Mouse (Mus musculus) kidney, embryonic 16.5 days (tissue): Measurements from ENCODE around the gene Ccn1. TPM values are rescaled to one million over a fixed set of nuclear protein-coding genes. Genes with fewer than 3 reads are reported as not detected.

ENCODE experiments used
- ATAC-seq: fragments of 200-750 bp; cut with Nextera tagmentation; 2 replicates; pipeline ENCODE4 v1.8.0; 2017; ENCODE audit warnings: moderate TSS enrichment; ENCODE audit not compliant: low FRiP score, low TSS enrichment
- H3K27ac ChIP-seq: fragments of 300-500 bp; sonication (generic); 2 replicates; pipeline ENCODE4 v1.5.1; 2014; ENCODE audit warnings: low read length
- H3K27me3 ChIP-seq: fragments of 300-500 bp; sonication (generic); 2 replicates; pipeline ENCODE4 v1.6.1; 2014; ENCODE audit warnings: low read length, control low read depth, mixed read lengths; ENCODE audit not compliant: insufficient read depth
- H3K36me3 ChIP-seq: fragments of 300-500 bp; sonication (generic); 2 replicates; pipeline ENCODE4 v1.6.1; 2014; ENCODE audit warnings: low read length, control low read depth, mixed read lengths; ENCODE audit not compliant: insufficient read depth
- H3K4me1 ChIP-seq: fragments of 300-500 bp; sonication (generic); 2 replicates; pipeline ENCODE4 v1.6.1; 2014; ENCODE audit warnings: low read length, control low read depth, mixed read lengths; ENCODE audit not compliant: insufficient read depth
- H3K4me2 ChIP-seq: fragments of 300-500 bp; sonication (generic); replicated peaks from 2 replicates; pipeline ENCODE4 v1.6.1; 2014; ENCODE audit warnings: low read depth, low read length
- H3K4me3 ChIP-seq: fragments of 300-500 bp; sonication (generic); 2 replicates; pipeline ENCODE4 v1.5.1; 2014; ENCODE audit warnings: mild to moderate bottlenecking, low read length
- H3K9ac ChIP-seq: fragments of 300-500 bp; sonication (generic); replicated peaks from 2 replicates; pipeline ENCODE4 v1.6.1; 2014; ENCODE audit warnings: low read length
- H3K9me3 ChIP-seq: fragments of 300-500 bp; sonication (generic); 2 replicates; pipeline ENCODE4 v1.6.1; 2016; ENCODE audit warnings: low read length, control low read depth
- WGBS: fragments of 180-500 bp; shearing (Covaris S2); extraction: QIAGEN DNeasy Blood & Tissue Kit; methylation state at CpG from one replicate; pipeline ENCODE4 v1.1.7; 2014; 5-methylcytosine and 5-hydroxymethylcytosine counted together
- polyA plus RNA-seq: library from polyadenylated mRNA; unstranded; fragments of >200 nt; fragmentation: Nextera tagmentation; extraction: Ambion mirVana; gene quantifications from 2 replicates; pipeline ENCODE4 v1.2.1, GENCODE M21; 2015

The Ccn1 gene
- 78.3 and 81.5 TPM in 2 replicates for polyA plus RNA-seq

GRCm38 (mm10) chr3:145649852-145650202, at the start of gene Ccn1:
Gene Ccn1, minus strand, starts transcription at chr3:145649981.
- ATAC-seq, result peak; percentile 73
- peak within 1 kb of the TSS; percentile 90 for H3K4me2 ChIP-seq
- peak within 1 kb of the TSS; percentile 81 for H3K4me3 ChIP-seq
- 1% methylated on average over 27 of the region's 29 CpGs for WGBS
- peaks cover 48% of the 10 kb centered on the region for H3K4me1 ChIP-seq
- peaks cover 10% of the 10 kb centered on the region; the same call in 1 of the 2 replicates for H3K36me3 ChIP-seq
- H3K9ac ChIP-seq, result peak within 1 kb of the TSS; percentile 90
- H3K27me3 ChIP-seq, result no peaks in the 10 kb centered on the region
- H3K9me3 ChIP-seq, result no peaks in the 10 kb centered on the region
- H3K27ac ChIP-seq, result peak within 1 kb of the TSS; percentile 89

- 74% methylated on average over 2 of the region's 2 CpGs for WGBS
- no peaks in the 10 kb centered on the region for H3K27me3 ChIP-seq
- no peak overlapping the region for H3K9ac ChIP-seq
- H3K4me2 ChIP-seq, result no peak overlapping the region
- H3K4me3 ChIP-seq, result no peak overlapping the region
- no peaks in the 10 kb centered on the region for H3K4me1 ChIP-seq
- no peak for ATAC-seq
- no peaks in the 10 kb centered on the region for H3K9me3 ChIP-seq
- no peak overlapping the region for H3K27ac ChIP-seq
- no peaks in the 10 kb centered on the region for H3K36me3 ChIP-seq
Measured at GRCm38 (mm10) chr3:145693361-145693760, 43.6 kb upstream of the Ccn1 start.

GRCm38 (mm10) chr3:145692037-145692436, 42.3 kb upstream of the Ccn1 start:
- no peak overlapping the region for H3K27ac ChIP-seq
- no peaks in the 10 kb centered on the region for H3K9me3 ChIP-seq
- H3K36me3 ChIP-seq, result no peaks in the 10 kb centered on the region
- ATAC-seq, result peak; percentile 82; the same call in 1 of the 2 replicates
- no peak overlapping the region for H3K4me2 ChIP-seq
- H3K9ac ChIP-seq, result no peak overlapping the region
- no peak overlapping the region for H3K4me3 ChIP-seq
- 64% methylated on average over 9 of the region's 9 CpGs for WGBS
- no peaks in the 10 kb centered on the region for H3K4me1 ChIP-seq
- no peaks in the 10 kb centered on the region for H3K27me3 ChIP-seq

GRCm38 (mm10) chr3:145691415-145691814, 41.6 kb upstream of the Ccn1 start:
- WGBS, result 55% methylated on average over 7 of the region's 7 CpGs
- no peak overlapping the region for H3K27ac ChIP-seq
- no peak for ATAC-seq

GRCm38 (mm10) chr3:145689271-145689670, 39.5 kb upstream of the Ccn1 start:
- Histone ChIP-seq H3K4me1 (peaks cover 10% of the 10 kb centered on the region; the same call in 1 of the 2 replicates), H3K36me3 (no peaks in the 10 kb centered on the region), H3K4me3 (no peak overlapping the region), H3K9me3 (no peaks in the 10 kb centered on the region), H3K9ac (no peak overlapping the region), H3K27ac (no peak overlapping the region), H3K27me3 (no peaks in the 10 kb centered on the region), H3K4me2 (no peak overlapping the region)
- 87% methylated on average over 9 of the region's 9 CpGs for WGBS
- no peak for ATAC-seq

More at GRCm38 (mm10) chr3:145691415-145691814, 41.6 kb upstream of the Ccn1 start:
- H3K4me3 ChIP-seq, result no peak overlapping the region
- H3K9ac ChIP-seq, result no peak overlapping the region
- H3K27me3 ChIP-seq, result no peaks in the 10 kb centered on the region
- H3K36me3 ChIP-seq, result no peaks in the 10 kb centered on the region
- no peak overlapping the region for H3K4me2 ChIP-seq
- H3K9me3 ChIP-seq, result no peaks in the 10 kb centered on the region
- H3K4me1 ChIP-seq, result no peaks in the 10 kb centered on the region

- no peak for ATAC-seq
- Histone ChIP-seq H3K4me1 (peaks cover 10% of the 10 kb centered on the region; the same call in 1 of the 2 replicates), H3K4me3 (no peak overlapping the region), H3K9me3 (no peaks in the 10 kb centered on the region), H3K36me3 (no peaks in the 10 kb centered on the region), H3K4me2 (no peak overlapping the region), H3K27ac (no peak overlapping the region), H3K9ac (no peak overlapping the region), H3K27me3 (no peaks in the 10 kb centered on the region)
- WGBS, result 52% methylated on average over 5 of the region's 5 CpGs
Measured at GRCm38 (mm10) chr3:145687836-145688235, 38.1 kb upstream of the Ccn1 start.

GRCm38 (mm10) chr3:145684604-145685441, 35.0 kb upstream of the Ccn1 start:
- H3K9me3 ChIP-seq, result no peaks in the 10 kb centered on the region
- no peak overlapping the region for H3K4me2 ChIP-seq
- H3K36me3 ChIP-seq, result no peaks in the 10 kb centered on the region
- H3K27me3 ChIP-seq, result no peaks in the 10 kb centered on the region
- no peak overlapping the region for H3K9ac ChIP-seq
- H3K4me3 ChIP-seq, result no peak overlapping the region
- H3K4me1 ChIP-seq, result peaks cover 10% of the 10 kb centered on the region; the same call in 1 of the 2 replicates
- peak; percentile 75 for ATAC-seq
- WGBS, result 38% methylated on average over 19 of the region's 19 CpGs
- H3K27ac ChIP-seq, result 0 out of 2 replicates have a peak overlapping the region, but pooled peaks have one; percentile 28

GRCm38 (mm10) chr3:145684201-145684600, 34.4 kb upstream of the Ccn1 start:
- no peak overlapping the region for H3K4me3 ChIP-seq
- no peak overlapping the region for H3K9ac ChIP-seq
- ATAC-seq, result no peak
- no peaks in the 10 kb centered on the region for H3K36me3 ChIP-seq
- H3K4me2 ChIP-seq, result no peak overlapping the region
- peaks cover 10% of the 10 kb centered on the region; the same call in 1 of the 2 replicates for H3K4me1 ChIP-seq
- no peaks in the 10 kb centered on the region for H3K27me3 ChIP-seq
- no peaks in the 10 kb centered on the region for H3K9me3 ChIP-seq
- 50% methylated on average over 4 of the region's 4 CpGs for WGBS
- 0 out of 2 replicates have a peak overlapping the region, but pooled peaks have one; percentile 28 for H3K27ac ChIP-seq

- Histone ChIP-seq H3K9ac (no peak overlapping the region), H3K4me2 (no peak overlapping the region), H3K4me3 (no peak overlapping the region), H3K27ac (no peak overlapping the region), H3K27me3 (no peaks in the 10 kb centered on the region), H3K36me3 (no peaks in the 10 kb centered on the region), H3K9me3 (no peaks in the 10 kb centered on the region), H3K4me1 (peaks cover 14% of the 10 kb centered on the region; the same call in 1 of the 2 replicates)
- ATAC-seq, result no peak
- 84% methylated on average over 10 of the region's 10 CpGs for WGBS
Measured at GRCm38 (mm10) chr3:145681348-145681935, 31.7 kb upstream of the Ccn1 start.

GRCm38 (mm10) chr3:145680686-145681085, 30.9 kb upstream of the Ccn1 start:
- H3K9me3 ChIP-seq, result no peaks in the 10 kb centered on the region
- no peaks in the 10 kb centered on the region for H3K27me3 ChIP-seq
- H3K4me2 ChIP-seq, result no peak overlapping the region
- no peak overlapping the region for H3K27ac ChIP-seq
- ATAC-seq, result no peak
- no peaks in the 10 kb centered on the region for H3K36me3 ChIP-seq
- 97% methylated on average over 5 of the region's 5 CpGs for WGBS
- H3K9ac ChIP-seq, result no peak overlapping the region
- H3K4me3 ChIP-seq, result no peak overlapping the region
- peaks cover 14% of the 10 kb centered on the region; the same call in 1 of the 2 replicates for H3K4me1 ChIP-seq
